Comparison of ENCODE assay signal across 9 mouse cellular contexts in the genomic region with DNA sequence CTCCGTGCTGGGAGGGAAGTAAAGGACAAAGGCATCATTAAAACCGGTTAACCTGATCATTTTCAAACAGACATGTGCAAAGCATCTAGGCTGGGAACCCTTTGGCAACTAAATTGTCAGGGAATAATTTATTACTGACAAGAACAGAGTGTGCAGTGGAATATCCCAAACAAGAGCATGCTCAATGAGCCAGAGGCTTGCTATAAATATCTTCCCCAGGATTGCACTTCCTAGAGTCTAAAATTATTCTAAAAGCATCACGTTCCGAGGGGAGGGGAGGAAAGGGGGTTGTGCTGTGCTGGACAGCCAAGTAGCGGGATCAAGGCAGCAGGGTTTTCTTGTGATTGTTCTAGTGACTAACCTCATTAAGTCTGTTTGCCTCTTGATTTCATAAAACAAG.
DNase-seq lines count a peak whose midpoint lies in the region; ATAC-seq and TF ChIP-seq lines count a peak whose summit lies in the region.
"Had no signal": no experiment of that assay in that cellular context is flagged by ENCODE, and none has a peak within 500 bp of the region (broad histone marks: within the 10 kb centered on the region; RNA-seq: fewer than 3 reads in every experiment).

No protein-coding gene starts in this region.

- no peaks in the 10 kb centered on the region for H3K36me3 ChIP-seq in heart, postnatal 0 days (replicated peaks; ENCODE audit: control insufficient read depth, insufficient read depth, low read length)
- H3K36me3 ChIP-seq: stomach, embryonic 15.5 days had no signal

- no peak overlapping the region for H3K9ac ChIP-seq in heart, postnatal 0 days (replicated peaks; ENCODE audit: low read depth, low read length)
- H3K9ac ChIP-seq: stomach, embryonic 15.5 days had no signal

- peak; percentile 95 for ATAC-seq in heart, postnatal 0 days (ENCODE audit: insufficient read depth, low read depth)
- no peak for ATAC-seq in monocyte, adult 5-6 weeks (replicated peaks; ENCODE audit: insufficient number of reproducible peaks, low FRiP score, low TSS enrichment, poor library complexity, severe bottlenecking)

- no peak overlapping the region for H3K4me2 ChIP-seq in heart, postnatal 0 days (ENCODE audit: low read depth, low read length)
- H3K4me2 ChIP-seq: stomach, embryonic 15.5 days had no signal

- peak overlapping the region; percentile 86 for H3K27ac ChIP-seq in heart, postnatal 0 days (ENCODE audit: low read depth)
- H3K27ac ChIP-seq: stomach, embryonic 15.5 days had no signal

- no peaks in the 10 kb centered on the region for H3K9me3 ChIP-seq in heart, postnatal 0 days (replicated peaks; ENCODE audit: control insufficient read depth, low read length)
- H3K9me3 ChIP-seq: stomach, embryonic 15.5 days had no signal

- 0 out of 2 replicates have a peak, but pooled peaks cover 4% of the 10 kb centered on the region for H3K4me1 ChIP-seq in heart, postnatal 0 days (ENCODE audit: control insufficient read depth, insufficient read depth)
- H3K4me1 ChIP-seq: stomach, embryonic 15.5 days had no signal

- TF ChIP-seq CTCF in heart, postnatal 0 days (IDR thresholded peaks at IDR 0.05; ENCODE audit: low read depth), result no peak

- TF ChIP-seq EP300 in heart, postnatal 0 days (IDR thresholded peaks at IDR 0.05; ENCODE audit: low read depth), result no peak

- H3K4me3 ChIP-seq in heart, postnatal 0 days (ENCODE audit: low read depth, low read length), result no peak overlapping the region
- H3K4me3 ChIP-seq: stomach, embryonic 15.5 days had no signal

- WGBS in heart, postnatal 0 days, result 12% methylated on average over 5 of the region's 5 CpGs

- peak; percentile 32 for DNase-seq in adrenal gland, postnatal 10 days
- DNase-seq in adrenal gland, postnatal 25 days, result no peak
- DNase-seq in right cerebral cortex, adult 18-20 months, result peak; percentile 12
- no peak for DNase-seq in right cerebral cortex, postnatal 14 days
- peak; percentile 91 for DNase-seq in heart, postnatal 0 days (ENCODE audit: low spot score)
- DNase-seq in kidney, postnatal 36 days, result peak; percentile 53 to 80
- DNase-seq in retina, adult 2 months (ENCODE audit: low read depth, low spot score), result peak; percentile 20

- no peaks in the 10 kb centered on the region for H3K27me3 ChIP-seq in heart, postnatal 0 days (ENCODE audit: control insufficient read depth, insufficient read depth, low read length)
- H3K27me3 ChIP-seq: stomach, embryonic 15.5 days had no signal

Comparison
In these comparisons a context has a peak if more than half of its experiments do, and no peak if none do; other contexts are left out.
1. DNase-seq: peak in adrenal gland, postnatal 10 days (single experiment), right cerebral cortex, adult 18-20 months (single experiment), heart, postnatal 0 days (single experiment), kidney, postnatal 36 days (2 of 2) and retina, adult 2 months (single experiment); none in adrenal gland, postnatal 25 days (single experiment) and right cerebral cortex, postnatal 14 days (single experiment).